In genomic region chr5:134747512-134747893, GRCm38 (mm10) we compare ENCODE assay signal across 8 mouse cellular contexts. TPM values are rescaled to one million over a fixed set of nuclear protein-coding genes. Genes with fewer than 3 reads are reported as not detected.
DNase-seq lines count a peak whose midpoint lies in the region; ATAC-seq and TF ChIP-seq lines count a peak whose summit lies in the region.

No protein-coding gene starts in this region.

- H3K4me3 ChIP-seq in forebrain, postnatal 0 days (ENCODE audit: low read depth, low read length) = peak overlapping the region; percentile 44
- peak overlapping the region; percentile 34; the same call in 1 of the 2 replicates for H3K4me3 ChIP-seq in layer of hippocampus, adult 2 months
- H3K4me3 ChIP-seq in liver, embryonic 16.5 days (ENCODE audit: low read depth, low read length) = no peak overlapping the region

- peak; percentile 31 for DNase-seq in embryo, embryonic 10.5 days (ENCODE audit: low spot score)
- no peak for DNase-seq in embryo, embryonic 10 days (ENCODE audit: low spot score)
- DNase-seq in forebrain, postnatal 0 days = peak; percentile 77
- peak; percentile 91 to 92 for DNase-seq in heart, postnatal 36 days
- DNase-seq in layer of hippocampus, adult 2 months (ENCODE audit: low spot score in 2 of 2) = peak; percentile 58 to 76
- DNase-seq in ovary, postnatal 10 days (ENCODE audit: low spot score) = peak; percentile 73

- ATAC-seq in forebrain, postnatal 0 days = peak; percentile 85
- ATAC-seq in liver, embryonic 16.5 days (ENCODE audit: low read depth) = no peak
- ATAC-seq in erythroid progenitor cell, adult 5-6 weeks (replicated peaks; ENCODE audit: low FRiP score, poor library complexity, severe bottlenecking) = no peak

- peak overlapping the region; percentile 35; the same call in 1 of the 2 replicates for H3K27ac ChIP-seq in forebrain, postnatal 0 days (ENCODE audit: low read depth, low read length)
- peak overlapping the region; percentile 78 for H3K27ac ChIP-seq in layer of hippocampus, adult 2 months
- no peak overlapping the region for H3K27ac ChIP-seq in liver, embryonic 16.5 days (ENCODE audit: low read length)

- no peaks in the 10 kb centered on the region for H3K36me3 ChIP-seq in forebrain, postnatal 0 days (ENCODE audit: insufficient read depth)
- no peaks in the 10 kb centered on the region for H3K36me3 ChIP-seq in liver, embryonic 16.5 days (ENCODE audit: control insufficient read depth, insufficient read depth)

- H3K27me3 ChIP-seq in forebrain, postnatal 0 days (ENCODE audit: insufficient read depth, low read length) = no peaks in the 10 kb centered on the region
- H3K27me3 ChIP-seq in liver, embryonic 16.5 days (ENCODE audit: control insufficient read depth, insufficient read depth, low read depth, low read length) = no peaks in the 10 kb centered on the region

- WGBS in forebrain, postnatal 0 days = 10% methylated on average over 4 of the region's 11 CpGs
- WGBS in liver, embryonic 16.5 days (ENCODE audit: insufficient replicate concordance) = 10% methylated on average over 7 of the region's 11 CpGs

- peak overlapping the region; percentile 81 for H3K4me2 ChIP-seq in forebrain, postnatal 0 days (ENCODE audit: low read depth)
- H3K4me2 ChIP-seq in liver, embryonic 16.5 days (ENCODE audit: low read depth, low read length) = peak overlapping the region; percentile 35; the same call in 1 of the 2 replicates

- H3K9me3 ChIP-seq in forebrain, postnatal 0 days (ENCODE audit: low read length) = no peaks in the 10 kb centered on the region
- H3K9me3 ChIP-seq in liver, embryonic 16.5 days (replicated peaks; ENCODE audit: control insufficient read depth, low read length) = no peaks in the 10 kb centered on the region

- no peak for TF ChIP-seq CTCF in forebrain, postnatal 0 days (IDR thresholded peaks at IDR 0.05; ENCODE audit: low read depth)
- no peak for TF ChIP-seq CTCF in layer of hippocampus, adult 2 months (conservative IDR thresholded peaks at IDR 0.05)

- H3K4me1 ChIP-seq in forebrain, postnatal 0 days (ENCODE audit: insufficient read depth) = peaks cover 11% of the 10 kb centered on the region
- H3K4me1 ChIP-seq in liver, embryonic 16.5 days (ENCODE audit: control insufficient read depth, low read depth, low read length) = no peaks in the 10 kb centered on the region

- intact Hi-C loops in heart, postnatal 36 days (cut with DNase I) = loop anchor here (5.0 kb wide), 1 partner anchor 220 kb away; no protein-coding TSS in a partner anchor

- peak overlapping the region; percentile 51 for H3K9ac ChIP-seq in forebrain, postnatal 0 days
- no peak overlapping the region for H3K9ac ChIP-seq in liver, embryonic 16.5 days (ENCODE audit: low read depth, low read length)

RNA-seq across cellular contexts. Expression of gene Eln, which starts 0.4 kb away (rescaled TPM):
- 21.9 and 45.1 TPM in 2 replicates for total RNA-seq in forebrain, postnatal 0 days (2014; rRNA removed)
- 19.1 and 25.7 TPM in 2 replicates for polyA plus RNA-seq in forebrain, postnatal 0 days (2015; fragmentation: Nextera tagmentation; extraction: Ambion mirVana)
- 100 to 1,000 TPM in 1 of 2 experiments, 10 to 100 TPM in 1; 67.1 to 103 TPM for total RNA-seq in heart, postnatal 36 days (2021)
- total RNA-seq in layer of hippocampus, adult 2 months (2021) = 10 to 100 TPM in 1 of 2 experiments, 1 to 10 TPM in 1; 9.0 to 12.0 TPM
- 3.5 and 5.7 TPM in 2 replicates for polyA plus RNA-seq in liver, embryonic 16.5 days (2015; fragmentation: Nextera tagmentation; extraction: Ambion mirVana)
- not detected in 2 replicates for total RNA-seq in erythroid progenitor cell, adult 5-6 weeks (2015; ENCODE audit: low replicate concordance)
- total RNA-seq in erythroid progenitor cell, adult 5-6 weeks (2017; ENCODE audit: low replicate concordance) = not detected in 2 replicates

RNA-seq across cellular contexts. Expression of gene Limk1, which starts 59.1 kb away (rescaled TPM):
- total RNA-seq in forebrain, postnatal 0 days (2014; rRNA removed) = 41.3 and 44.5 TPM in 2 replicates
- polyA plus RNA-seq in forebrain, postnatal 0 days (2015; fragmentation: Nextera tagmentation; extraction: Ambion mirVana) = 9.3 and 11.4 TPM in 2 replicates
- 1 to 10 TPM; 4.5 to 4.9 TPM for total RNA-seq in heart, postnatal 36 days (2021)
- 10 to 100 TPM; 39.9 to 40.5 TPM for total RNA-seq in layer of hippocampus, adult 2 months (2021)
- polyA plus RNA-seq in liver, embryonic 16.5 days (2015; fragmentation: Nextera tagmentation; extraction: Ambion mirVana) = 0.93 and 0.99 TPM in 2 replicates
- total RNA-seq in erythroid progenitor cell, adult 5-6 weeks (2015; ENCODE audit: low replicate concordance) = 0.42 and 1.8 TPM in 2 replicates
- total RNA-seq in erythroid progenitor cell, adult 5-6 weeks (2017; ENCODE audit: low replicate concordance) = 0.64 and 0.76 TPM in 2 replicates

Comparison
In these comparisons a context has a peak if more than half of its experiments do, and no peak if none do; other contexts are left out.
1. RNA of gene Eln, which starts 0.4 kb away (total RNA-seq): 67.1 to 103 TPM in heart, postnatal 36 days, 21.9 to 45.1 TPM in forebrain, postnatal 0 days and 9.0 to 12.0 TPM in layer of hippocampus, adult 2 months; not detected in erythroid progenitor cell, adult 5-6 weeks; every median in the first group is over 10 times any median in the second.